Mouse (Mus musculus) layer of hippocampus, adult 8-10 months (tissue): Measurements from ENCODE around the gene Scarf2. TPM values are rescaled to one million over a fixed set of nuclear protein-coding genes. Genes with fewer than 3 reads are reported as not detected.

Source experiments
- DNase-seq, 2 experiments: peaks; one replicate each; pipeline ENCODE4 v3.0.0; 2022; ENCODE audit warnings: low spot score in 2 of 2
- total RNA-seq, 4 experiments: library from RNA; stranded (reverse); gene quantifications; 2 replicates each; pipeline ENCODE4 v1.2.4; 2022

Gene Scarf2
- total RNA-seq, 4 experiments from 2014 or later, result 1.9 to 4.7 (median 3.0) TPM

DNA sequence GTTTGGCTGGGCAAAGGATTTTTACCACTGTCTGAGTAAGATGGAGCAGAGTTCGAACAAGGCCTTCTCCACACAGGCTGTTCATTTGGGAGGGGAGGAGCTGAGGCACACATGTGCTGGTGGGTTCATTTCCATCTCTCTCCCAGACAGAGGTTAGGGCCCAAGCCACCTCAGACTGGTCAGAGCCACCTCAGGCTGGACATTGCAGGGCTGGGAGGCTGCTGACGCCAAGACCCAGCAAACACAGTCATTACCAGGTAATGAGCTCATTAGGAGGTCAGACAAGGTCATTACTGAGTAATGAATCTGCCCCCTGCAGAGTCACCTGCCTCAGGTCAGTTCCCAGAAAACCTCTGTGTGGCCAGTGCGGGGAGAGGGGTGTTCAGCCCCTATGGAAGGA lies 31.8 kb downstream of the Scarf2 start:
- no peak for DNase-seq

DNA sequence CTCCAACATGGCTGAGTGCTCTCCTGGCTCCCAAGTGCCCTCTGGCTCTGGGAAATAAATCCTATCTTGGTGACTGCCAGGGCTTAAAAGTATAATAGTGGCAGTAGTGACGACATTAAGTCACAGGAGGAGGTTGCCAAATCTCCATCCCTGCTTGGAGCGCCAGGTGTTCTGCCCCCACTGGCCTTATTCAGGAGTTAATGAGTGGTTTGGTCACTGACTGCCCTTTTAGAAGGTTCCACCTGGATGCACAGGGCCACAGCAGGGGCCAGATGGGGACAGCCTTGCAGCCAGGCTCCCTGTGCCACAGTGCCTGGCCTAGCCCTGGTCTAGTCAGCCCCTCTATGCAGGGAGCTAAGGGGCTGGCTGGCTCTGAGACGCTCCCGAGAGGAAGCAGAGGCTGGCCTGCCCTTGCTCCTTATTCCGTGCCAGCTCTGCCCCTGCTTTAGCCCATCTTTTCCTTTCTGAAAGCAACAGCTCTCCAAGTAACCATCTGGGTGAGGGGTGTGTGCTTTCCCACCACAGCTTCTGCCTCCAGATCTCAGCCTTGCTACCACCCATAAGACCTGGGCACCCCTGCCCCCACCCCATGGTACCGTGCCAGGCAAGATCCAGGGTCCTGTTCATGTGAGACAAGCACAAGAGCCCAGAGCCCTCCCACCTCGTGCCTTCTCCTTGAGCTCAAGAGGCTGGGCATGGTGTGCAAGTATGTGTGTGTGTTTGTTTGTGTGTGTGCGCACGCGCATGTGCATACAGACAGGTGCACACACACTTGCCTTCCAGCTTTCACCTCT lies 33.5 kb downstream of the Scarf2 start:
- no peak for DNase-seq

DNA sequence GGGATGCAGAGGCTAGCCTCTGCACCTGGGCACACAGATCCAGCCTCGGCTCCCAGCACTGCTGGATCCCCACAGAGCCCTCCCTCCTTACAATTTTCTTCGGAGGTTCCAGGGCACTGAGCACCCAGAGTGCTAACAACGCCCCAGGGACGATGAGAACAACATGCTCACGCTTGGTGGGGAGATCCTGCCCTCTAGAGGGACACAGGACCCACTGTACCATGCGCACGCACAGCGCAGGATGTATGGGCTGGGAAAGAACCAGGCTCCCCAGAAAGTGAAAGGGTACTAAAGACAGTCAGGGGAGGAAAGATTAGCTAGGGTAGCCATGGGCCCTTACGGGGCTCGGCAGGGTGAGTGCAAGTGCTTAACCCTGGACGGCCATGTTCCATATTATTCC lies 34.7 kb downstream of the Scarf2 start:
- no peak for DNase-seq

DNA sequence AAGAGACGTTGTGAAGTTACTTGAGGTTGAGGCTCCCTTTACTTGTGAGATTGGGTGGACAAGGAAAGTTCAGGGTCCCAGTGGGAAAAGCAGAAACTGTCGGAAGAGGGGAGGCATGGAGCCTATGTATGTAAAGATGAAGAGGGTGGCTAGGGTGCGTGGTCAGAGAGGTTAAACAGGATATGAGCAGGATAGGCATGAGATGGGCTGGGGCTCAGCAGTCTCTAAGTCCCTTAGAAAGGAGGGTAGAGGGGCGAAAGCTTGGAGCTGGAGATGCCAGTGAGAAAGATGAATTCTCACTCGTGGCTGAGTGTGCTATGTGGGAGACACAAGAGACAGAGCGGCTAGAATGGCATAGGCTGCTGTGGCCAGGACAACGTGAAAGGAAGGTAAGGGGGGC lies 35.7 kb downstream of the Scarf2 start, which contains the start of gene B830017H08Rik:
TSS of gene B830017H08Rik (plus strand) at position 301 of the 400 bp plus-strand sequence.
- DNase-seq, result no peak

DNA sequence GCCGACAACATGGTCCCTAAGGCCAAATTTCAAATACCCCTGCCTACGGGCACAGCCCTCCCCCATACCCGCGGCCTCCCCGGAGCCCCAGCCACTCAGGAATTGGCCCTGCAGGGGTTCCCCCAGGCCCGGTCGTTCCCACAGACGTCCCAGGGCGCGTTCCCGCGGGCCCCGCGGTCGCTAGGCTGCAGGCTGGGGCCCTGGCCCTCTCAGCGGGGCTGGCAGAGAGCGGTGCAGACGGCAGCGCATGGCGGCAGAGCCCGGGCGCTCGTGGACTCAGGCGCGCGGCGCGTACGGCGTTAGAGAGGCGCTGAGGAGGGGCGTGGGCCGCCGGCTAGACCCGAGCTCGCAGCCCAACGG lies 36.2 kb downstream of the Scarf2 start:
- DNase-seq, result no peak

DNA sequence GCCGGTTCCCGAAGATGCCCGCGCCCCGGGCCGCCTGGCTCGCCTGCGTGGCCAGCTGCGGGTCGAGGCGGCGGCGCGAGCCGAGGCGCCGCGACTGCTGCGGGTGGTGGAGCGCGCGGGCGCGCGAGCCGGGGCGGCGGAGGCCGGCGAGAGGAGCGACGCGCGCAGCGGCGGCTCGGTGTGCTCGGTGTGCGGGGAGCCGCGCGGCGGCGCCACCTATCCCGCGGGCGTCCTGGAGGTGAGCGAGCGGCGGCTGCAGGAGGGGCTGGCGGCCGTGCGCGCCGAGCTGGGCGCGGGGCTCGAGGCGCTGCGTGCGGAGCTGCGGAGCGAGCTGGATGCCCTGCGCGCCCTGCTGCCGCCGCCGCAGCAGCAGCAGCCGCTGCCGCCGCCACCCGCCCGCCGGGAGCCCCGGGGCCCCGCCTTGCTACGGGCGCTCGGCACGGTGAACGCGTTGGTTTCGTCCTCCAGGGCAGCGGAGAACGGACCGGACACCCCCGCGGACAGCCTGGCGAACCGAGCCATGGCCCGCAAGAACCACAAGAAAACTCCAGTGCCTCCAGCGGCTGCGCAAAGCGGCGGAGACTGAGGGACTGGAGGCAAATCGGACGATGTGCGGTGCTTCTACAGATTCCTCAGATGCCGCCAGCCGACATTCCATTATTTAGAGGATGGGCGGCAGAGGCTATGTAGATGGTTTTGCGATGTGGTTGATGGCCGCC lies 36.8 kb downstream of the Scarf2 start:
- peak in 1 of 2 experiments; percentile 58 for DNase-seq

DNA sequence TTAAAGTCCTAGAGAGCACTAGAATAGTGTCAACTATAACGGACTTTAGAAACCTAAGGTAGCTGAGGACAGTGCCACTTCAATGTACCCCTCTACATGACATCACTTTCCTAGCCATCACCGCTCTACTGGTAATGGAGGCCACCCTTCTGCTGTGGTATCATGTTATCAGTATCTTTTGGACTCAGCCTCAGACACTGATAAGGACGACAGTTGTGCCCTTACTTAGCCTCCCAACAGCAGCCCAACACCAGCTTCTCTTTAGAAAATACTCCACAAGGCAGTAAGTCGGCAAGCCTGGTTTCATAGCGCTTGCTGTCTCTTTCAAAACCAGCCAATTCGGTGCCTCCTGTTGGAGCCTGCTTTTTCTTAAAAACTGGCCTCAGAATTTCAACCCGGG lies 37.5 kb downstream of the Scarf2 start:
- DNase-seq, result no peak

DNA sequence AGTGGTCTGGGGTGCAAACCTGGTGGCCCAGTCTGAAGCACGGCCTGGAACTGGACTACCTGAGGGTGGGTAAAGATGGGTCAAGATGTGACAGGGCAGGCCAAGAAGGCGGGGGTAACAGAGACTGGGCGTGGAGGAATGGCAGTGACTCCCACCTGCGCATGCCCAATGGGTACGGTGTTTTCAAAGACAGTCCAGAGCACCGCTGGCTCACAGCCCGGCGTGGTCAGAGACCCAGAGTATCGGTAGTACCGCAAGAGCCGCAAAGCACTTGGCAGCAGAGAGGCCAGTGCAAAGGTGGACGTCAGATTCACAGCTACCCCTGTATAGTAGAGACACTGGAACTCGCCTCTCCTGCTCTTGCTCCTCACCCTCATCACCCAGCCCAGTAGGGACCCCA lies 38.4 kb downstream of the Scarf2 start:
- DNase-seq, result no peak

DNA sequence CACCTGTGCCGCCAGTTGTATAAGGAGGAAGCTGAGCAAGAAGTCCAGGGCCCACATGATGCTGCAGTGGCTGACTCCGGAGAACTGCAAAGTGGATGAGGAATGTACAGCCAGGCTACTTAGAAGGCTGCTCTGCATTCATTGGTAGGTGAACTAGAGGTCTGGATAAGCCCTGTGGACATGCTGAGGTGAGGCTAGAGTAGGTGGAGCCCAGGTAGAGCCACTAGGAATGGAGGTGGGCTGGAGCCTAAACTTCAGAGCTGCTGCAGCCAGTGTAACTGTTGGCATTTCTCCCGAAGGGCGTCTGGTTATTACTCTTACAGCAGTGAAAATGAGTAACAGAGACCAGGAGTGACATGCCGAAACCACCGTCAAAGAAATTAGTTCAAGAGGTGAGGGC lies 41.0 kb downstream of the Scarf2 start, which contains the start of gene Car15:
TSS of gene Car15 (minus strand) at position 314 of the 400 bp plus-strand sequence.
- DNase-seq, result no peak

DNA sequence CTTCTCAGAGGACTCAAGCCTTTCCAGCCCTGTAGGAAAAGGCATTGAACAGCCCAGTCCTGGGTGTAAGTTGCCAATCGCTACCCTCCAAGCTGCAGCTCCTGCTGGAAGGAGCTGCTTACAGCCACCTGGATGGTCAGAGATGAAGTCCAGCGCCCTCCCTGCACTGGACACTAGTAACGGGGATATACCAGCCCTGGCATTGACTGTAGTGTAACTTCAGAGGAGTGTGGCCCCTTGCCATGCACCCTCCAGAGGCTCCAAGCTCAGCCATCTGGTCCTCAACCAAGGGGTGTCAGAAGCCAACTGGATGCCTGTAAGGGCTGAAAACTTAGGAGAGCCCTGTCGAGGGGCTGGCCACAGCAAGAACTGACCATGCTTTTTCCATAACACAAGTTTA lies 42.9 kb downstream of the Scarf2 start:
- DNase-seq, result no peak

DNA sequence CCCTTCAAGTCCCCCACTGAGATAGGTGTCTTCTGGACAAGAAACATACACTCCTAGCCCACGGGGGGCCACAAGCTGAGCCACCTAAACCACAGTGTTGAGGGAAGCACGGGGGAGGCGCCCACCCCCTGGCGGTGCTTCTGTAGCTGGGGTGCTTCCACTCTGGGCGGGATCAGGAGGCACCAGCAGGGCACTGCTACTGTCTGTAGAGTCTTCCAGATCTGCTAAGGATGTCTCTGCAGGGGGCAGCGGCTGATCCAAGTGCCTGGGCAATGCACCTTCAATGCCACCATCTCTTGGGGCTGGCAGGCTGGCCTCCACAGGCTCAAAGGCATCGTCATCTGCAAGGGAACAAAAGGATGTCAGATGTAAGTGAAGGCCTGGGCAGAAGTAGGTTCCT lies 45.4 kb downstream of the Scarf2 start:
- no peak for DNase-seq

DNA sequence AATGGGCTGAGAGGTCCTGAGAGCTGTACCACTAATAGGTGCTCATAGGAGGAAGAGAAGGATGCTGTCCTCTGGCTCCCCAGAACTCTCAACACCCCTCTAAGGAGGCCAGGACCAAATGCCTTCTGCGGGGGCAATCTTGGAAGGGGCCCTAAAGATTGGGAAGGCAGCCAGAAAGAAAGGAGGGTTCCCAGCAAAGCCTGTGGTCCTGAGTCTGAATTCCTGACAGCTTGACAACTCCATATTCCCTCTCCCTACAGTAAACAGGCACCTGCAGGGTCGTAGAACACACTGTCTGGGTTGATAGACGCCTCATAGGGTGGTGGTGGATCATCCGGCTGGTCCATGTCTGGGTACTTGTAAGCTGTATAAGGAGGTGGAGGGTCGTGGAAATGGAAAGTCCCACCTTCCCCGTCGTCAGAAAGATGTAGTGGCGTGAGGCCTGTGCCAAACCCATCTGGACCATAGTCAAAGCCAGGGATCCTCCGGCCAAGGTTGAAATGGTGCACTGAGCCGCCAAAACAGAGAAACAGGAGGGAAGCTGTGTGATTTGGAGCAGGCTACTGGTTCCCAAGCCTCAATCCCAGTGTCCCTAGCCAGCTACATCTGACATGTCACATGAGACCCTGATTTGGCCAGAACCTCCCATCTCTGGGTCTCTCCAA lies 46.8 kb downstream of the Scarf2 start:
- DNase-seq, result no peak

DNA sequence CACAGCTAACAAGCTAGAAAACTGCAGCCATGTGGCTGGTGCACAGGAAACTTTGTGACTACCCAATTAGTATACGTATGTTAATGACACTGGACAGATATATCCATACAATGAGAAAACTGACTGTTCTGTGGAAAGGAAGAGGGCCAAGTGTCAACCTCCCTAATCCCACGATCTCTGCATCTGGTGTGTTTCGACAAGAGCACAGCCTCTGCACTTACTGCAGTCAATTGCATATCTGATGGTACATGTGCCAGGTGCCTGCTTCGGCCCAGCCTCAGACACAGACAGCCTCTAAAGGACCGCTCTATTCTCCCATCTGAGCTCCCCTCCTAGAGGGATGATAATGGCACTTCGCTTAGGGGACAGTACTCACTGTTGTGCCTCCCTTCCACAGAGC lies 51.3 kb downstream of the Scarf2 start:
- no peak for DNase-seq

DNA sequence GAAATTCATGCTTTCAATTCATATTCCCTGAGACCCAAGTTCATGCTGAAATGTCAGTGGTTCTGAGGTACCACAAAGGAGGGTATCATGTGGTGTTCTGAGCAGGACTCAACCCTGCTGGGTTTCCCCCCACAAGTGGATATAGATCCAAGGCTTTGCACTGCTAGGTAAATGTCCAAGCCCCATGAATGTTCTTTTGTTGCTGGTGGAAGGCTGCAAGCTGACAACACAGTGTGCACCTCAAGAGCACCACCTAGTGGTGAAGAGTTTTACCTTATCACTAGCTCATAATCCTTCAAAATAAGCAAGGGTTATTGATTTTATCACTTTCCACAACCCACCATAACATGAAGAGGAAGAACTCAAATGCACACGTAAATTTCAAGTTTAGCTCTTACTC lies 51.8 kb downstream of the Scarf2 start:
- DNase-seq, result no peak

DNA sequence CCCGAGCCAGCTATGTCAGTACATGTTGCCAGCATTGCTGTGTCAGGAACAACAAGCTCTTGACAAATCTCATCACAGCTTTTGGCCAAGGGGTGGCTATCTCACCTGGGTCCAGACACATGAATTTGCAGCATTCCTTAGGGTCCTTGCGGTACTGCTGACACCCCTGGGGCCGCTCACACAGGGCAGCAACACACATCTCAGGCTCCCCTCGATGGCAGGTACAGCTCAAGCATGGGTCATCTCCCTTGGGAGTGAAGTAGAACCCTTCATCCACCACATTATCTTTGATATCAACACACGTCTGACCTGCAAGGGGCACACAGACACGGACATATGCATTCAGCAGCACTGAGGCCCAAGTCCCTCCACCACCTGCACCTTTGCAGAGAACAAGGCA lies 52.4 kb downstream of the Scarf2 start:
- no peak for DNase-seq

DNA sequence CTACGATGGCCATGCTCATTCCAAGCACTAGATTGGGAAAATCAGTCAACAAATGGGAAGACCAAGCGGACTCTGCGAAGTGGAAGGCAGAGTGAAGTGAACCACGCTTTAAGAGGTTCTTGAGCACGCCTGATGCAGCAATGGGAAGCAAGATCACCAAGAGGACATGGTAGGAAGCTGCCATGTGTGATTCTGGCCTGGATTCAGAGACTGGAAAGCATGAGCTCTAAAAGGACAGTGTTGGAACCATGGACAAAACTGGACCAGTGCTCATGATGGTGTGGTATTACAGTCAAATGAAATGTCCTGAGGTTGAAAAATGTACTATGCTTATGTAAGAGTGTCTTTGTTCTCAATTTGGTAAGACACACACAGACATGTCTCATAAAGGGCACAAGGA lies 54.2 kb downstream of the Scarf2 start:
- DNase-seq, result no peak

DNA sequence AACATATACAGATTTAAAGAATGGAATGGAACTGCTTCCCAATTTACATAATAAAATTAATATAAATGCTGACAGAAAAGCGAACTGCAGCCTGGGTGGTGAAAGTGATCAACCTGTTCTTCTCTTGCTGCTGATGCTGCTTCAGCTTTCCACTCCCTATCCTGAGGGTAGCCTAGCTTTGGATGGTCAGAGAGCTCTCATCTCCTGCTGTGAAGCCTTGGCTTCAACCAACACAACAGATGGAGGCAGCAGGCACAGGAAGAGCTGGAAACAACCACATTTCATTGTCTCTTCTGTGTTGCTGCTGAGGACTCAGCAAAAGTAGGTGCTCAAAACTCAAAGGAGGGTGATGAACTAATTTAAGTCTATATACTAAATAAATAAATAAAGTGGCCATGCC lies 54.8 kb downstream of the Scarf2 start:
- peak in 1 of 2 experiments; percentile 48 for DNase-seq

DNA sequence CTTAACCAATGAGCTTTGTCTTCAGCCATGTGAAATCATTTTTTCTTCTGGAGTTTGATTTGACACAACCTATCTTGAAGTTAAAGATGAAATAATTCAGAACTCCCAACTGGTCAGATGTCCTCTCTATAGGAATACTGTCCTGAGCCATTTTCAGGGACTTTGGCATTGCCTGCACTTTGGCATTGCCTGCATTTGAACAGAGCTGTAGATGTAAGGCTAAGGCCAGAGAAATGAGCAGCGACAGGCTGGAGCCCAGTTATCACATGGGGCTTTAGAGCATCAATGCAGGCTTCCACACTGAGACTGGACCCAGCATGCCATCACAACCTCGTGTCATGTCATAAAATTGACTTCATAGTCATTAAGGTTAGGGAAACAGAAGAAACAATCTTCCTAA lies 56.2 kb downstream of the Scarf2 start:
- no peak for DNase-seq

DNA sequence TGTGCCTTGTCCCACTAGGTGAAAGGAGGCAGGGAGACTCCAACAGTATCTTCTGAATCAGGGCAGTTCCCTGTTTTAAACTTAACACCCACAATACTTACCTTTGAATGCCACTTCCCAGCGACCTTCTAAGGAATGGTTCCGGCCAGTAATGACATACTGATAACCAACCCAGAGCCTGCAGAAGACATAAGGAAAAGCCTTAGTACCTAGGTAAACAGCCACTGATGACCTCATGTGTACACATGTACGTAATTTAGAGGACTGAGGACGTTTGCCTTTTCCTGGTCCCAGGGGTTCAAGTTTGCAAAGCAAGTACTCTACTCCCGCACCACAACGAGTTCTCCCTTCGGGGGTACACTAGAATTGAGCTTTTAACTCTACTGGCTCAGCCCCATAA lies 60.1 kb downstream of the Scarf2 start:
- DNase-seq, result no peak
